Mouse (Mus musculus): Measurements from ENCODE around the gene Gramd1b.
A peak's percentile ranks its signal among the peaks of the same experiment; 100 is the strongest.

Gramd1b gene

GRCm38 (mm10) chr9:40268040-40268747, 263.0 kb downstream of the Gramd1b start:
- DNase-seq (ENCODE audit: low spot score) = peak; percentile 59

DNA sequence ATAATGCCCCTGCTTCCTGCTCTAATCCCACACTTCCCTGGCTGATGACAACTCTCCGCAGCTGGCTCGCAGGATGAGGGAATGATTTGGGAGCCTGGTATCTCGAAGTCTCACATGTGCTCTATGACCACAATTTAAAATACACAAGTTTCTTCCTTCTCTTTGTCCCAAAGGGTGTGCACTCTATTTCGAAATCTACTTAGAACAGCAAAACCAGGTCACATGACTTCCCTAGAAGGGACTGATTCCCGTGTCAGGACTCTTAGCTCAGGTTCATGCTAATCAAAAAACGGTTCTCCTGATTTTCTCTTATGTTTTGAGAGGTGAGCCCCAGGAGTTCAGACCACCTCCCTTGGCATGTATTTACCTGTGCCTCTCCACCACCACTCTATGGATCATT, 267.3 kb downstream of the Gramd1b start:
- DNase-seq (ENCODE audit: low spot score) = no peak

DNA sequence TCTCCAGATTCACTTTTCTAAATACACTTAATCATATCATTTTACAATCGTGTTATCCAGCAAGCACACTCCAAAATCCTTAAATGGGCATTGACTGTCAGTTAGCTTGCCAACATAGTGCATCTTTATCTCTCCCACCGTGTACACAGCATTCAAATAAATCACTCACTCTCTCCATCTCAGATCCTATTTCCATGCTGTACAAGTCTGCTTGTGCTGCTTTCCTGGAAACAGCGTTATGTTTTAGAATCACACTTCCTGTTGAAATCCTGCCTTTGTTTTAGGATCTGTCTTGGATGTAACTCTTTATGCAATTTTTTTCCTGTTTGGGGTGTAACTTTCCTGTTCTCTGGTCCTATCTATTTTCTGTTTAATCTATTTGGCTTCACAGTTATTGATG, 278.7 kb downstream of the Gramd1b start:
- DNase-seq (ENCODE audit: low spot score) = no peak

DNA sequence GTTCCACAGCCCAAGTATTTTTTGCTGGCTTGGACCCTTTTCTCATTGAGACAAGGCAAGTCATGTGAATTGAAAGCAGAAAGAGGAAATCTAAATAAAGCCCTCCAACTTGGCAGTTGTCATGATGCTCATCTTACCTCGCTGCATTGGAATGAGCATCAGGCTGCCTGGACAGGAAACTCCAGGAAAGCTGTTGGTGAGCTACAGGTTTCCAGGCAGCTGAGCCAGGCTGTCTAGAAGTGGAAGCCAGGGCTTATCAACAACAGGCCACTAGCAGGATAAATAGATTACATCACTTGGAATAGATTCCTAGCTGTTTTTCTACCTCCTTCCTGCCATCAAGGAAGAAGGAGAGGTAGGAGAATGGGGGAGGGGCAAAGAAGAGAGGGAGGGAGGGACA, 282.1 kb downstream of the Gramd1b start:
- no peak for DNase-seq (ENCODE audit: low spot score)

- DNase-seq (ENCODE audit: low spot score) = no peak
Measured at GRCm38 (mm10) chr9:40246702-40247101, 284.5 kb downstream of the Gramd1b start.

- DNase-seq (ENCODE audit: low spot score) = no peak
Measured at GRCm38 (mm10) chr9:40245974-40246665, 285.1 kb downstream of the Gramd1b start.

DNA sequence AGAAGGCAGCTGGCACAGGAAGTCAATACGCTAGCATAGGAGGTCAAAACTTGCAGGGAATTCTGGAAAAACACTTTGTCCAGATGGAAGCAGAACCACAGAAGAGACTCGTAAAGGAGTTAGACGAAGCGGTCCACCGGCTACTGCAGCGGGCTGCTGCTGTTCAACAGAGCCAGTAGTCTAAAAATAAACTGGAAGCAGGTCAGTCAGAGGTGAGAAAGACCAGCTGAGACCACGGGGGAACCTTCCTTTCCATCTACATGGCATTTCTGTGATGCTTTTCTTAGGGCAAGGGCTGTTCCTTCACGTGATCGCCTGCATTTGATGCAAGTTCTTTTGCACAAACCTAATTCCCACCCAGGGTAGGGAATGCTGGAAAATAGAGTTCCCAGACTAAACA, 285.7 kb downstream of the Gramd1b start:
- no peak for DNase-seq (ENCODE audit: low spot score)
